Mouse (Mus musculus) spleen, postnatal 0 days (tissue): Measurements from ENCODE around the gene Ccdc51. TPM values are rescaled to one million over a fixed set of nuclear protein-coding genes. Genes with fewer than 3 reads are reported as not detected.

Experiments used
- polyA plus RNA-seq: library from polyadenylated mRNA; unstranded; fragments of >200 nt; fragmentation: Nextera tagmentation; extraction: Ambion mirVana; gene quantifications from 2 replicates; pipeline ENCODE4 v1.2.1, GENCODE M21; 2015

Ccdc51 gene
- polyA plus RNA-seq = 10.7 and 11.2 TPM in 2 replicates

GRCm38 (mm10) chr9:109082124-109082800, at the start of gene Ccdc51, which contains the start of gene Tma7:
Gene Ccdc51 (plus strand): TSS chr9:109082493.
Gene Tma7 (minus strand): TSS chr9:109082587.

DNA sequence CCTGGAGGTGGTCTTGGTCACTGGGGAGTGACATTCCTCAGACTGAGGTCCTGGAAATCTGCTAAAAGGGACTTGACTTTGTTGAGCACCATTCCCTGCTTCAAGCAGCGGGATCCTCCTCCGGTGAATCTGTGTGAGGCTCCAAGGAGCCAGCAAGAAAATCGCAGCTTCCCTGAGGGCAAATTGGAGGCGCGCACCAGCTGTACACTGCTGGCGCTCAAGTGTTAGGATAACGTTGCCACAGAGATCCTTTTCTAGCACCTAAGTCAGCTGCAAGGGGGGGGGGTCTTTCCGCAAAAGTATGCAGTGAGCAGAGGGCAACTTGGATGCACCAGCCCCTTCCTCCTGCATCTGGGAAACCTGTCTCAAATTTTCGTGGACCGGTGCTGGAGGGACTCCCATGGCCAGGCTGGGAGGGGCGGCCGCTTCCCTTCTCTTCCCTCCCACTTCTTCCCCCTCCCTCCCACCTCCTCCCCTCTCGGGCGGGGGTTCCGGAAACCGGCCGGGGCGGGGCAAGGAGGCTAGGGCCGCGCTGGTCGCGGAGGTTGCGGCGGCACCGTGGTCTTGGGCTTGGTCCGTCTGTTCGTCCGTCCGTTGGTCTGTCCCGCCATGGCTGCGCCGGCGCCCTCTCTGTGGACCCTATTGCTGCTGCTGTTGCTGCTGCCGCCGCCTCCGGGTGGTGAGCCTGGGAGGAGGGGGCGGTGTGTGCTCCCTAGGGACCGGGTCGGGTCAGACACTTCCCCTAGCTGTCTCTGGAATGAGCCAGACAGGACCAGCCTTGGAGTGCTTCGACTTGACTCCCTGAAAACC, 44.0 kb upstream of the Ccdc51 start, which contains the start of gene Shisa5:
Shisa5 (plus strand) TSS at position 480 of the 810 bp plus-strand sequence.

GRCm38 (mm10) chr9:109059136-109059903, 23.0 kb upstream of the Ccdc51 start, which contains the start of gene Trex1:
Gene Trex1 (minus strand): TSS chr9:109059734.

GRCm38 (mm10) chr9:109073661-109074573, 8.4 kb upstream of the Ccdc51 start, which contains the start of gene Atrip:
Gene Atrip (minus strand): TSS chr9:109074124.

DNA sequence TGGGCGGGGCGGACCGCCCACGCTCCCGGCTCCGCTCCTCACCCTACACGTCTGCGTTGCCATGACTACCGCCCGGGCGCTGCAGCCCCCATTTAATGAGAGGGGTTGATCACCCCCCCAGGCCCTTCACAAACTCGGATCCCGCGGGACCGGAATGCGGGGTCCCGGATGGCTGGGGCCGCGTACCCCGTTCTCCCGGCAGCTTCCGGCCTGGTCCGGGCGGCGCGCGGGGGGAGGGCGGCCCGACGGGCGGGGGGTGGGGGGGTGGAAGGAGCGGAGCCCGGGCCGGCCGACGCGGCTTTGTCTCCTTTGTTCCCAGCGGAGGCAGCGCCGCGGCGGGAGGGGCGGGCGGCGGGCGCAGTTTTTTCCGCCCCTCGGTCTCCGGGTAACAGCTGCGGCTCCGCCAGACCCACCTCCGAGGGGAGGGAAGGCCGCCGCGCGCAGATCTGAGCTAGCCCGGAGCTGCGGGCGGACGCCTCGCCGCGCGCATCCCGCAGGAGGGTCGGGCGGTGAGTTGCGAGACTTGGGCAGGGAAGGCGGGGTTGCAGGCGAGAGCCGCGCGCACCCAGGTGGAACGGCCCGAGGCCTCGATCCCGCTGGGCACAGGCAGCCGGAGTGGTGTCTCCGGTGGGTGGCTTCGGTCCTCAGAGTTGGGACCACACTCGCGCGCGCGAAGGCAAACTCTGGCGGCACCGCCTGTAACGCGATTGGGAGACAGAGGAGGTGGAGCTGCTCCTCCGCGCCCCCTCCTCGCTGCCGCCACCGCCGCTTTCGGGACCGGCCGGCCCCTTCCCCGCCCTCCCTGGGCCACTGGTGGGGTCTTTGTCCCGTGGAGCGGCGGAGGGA, 13.1 kb downstream of the Ccdc51 start, which contains the start of gene Plxnb1:
Plxnb1 (plus strand) TSS at position 253 of the 846 bp plus-strand sequence.

Other genes starting within 250 kb of the Ccdc51 start
- gene Slc26a6, start 229.2 kb upstream of the Ccdc51 start, polyA plus RNA-seq = 1.9 and 4.6 TPM in 2 replicates
- not detected in 2 replicates for gene Tmem89, start 167.9 kb upstream of the Ccdc51 start, polyA plus RNA-seq
- 318 TPM in 2 replicates for gene Uqcrc1, start 145.9 kb upstream of the Ccdc51 start, polyA plus RNA-seq
- 10.7 and 13.9 TPM in 2 replicates for gene Col7a1, start 128.9 kb upstream of the Ccdc51 start, polyA plus RNA-seq
- gene Ucn2, start 96.5 kb upstream of the Ccdc51 start, polyA plus RNA-seq = 0.51 and 0.61 TPM in 2 replicates
- 13.6 and 15.3 TPM in 2 replicates for gene Pfkfb4, start 90.7 kb upstream of the Ccdc51 start, polyA plus RNA-seq
- 64.2 and 86.5 TPM in 2 replicates for gene Shisa5, start 43.9 kb upstream of the Ccdc51 start, polyA plus RNA-seq
- gene Trex1, start 22.8 kb upstream of the Ccdc51 start, polyA plus RNA-seq = 17.5 and 25.8 TPM in 2 replicates
- 11.9 and 14.8 TPM in 2 replicates for gene Atrip, start 8.4 kb upstream of the Ccdc51 start, polyA plus RNA-seq
- gene Tma7, start 94 bp downstream of the Ccdc51 start, polyA plus RNA-seq = 450 and 492 TPM in 2 replicates
- 0.88 and 1.3 TPM in 2 replicates for gene Plxnb1, start 12.9 kb downstream of the Ccdc51 start, polyA plus RNA-seq
- not detected in 2 replicates for gene Fbxw21, start 79.5 kb downstream of the Ccdc51 start, polyA plus RNA-seq
- gene Fbxw13, start 113.5 kb downstream of the Ccdc51 start, polyA plus RNA-seq = 0.10 TPM in 1 of 2 replicates, not detected in the other
- not detected in 2 replicates for gene Fbxw20, start 152.3 kb downstream of the Ccdc51 start, polyA plus RNA-seq
- gene Fbxw14, start 205.2 kb downstream of the Ccdc51 start, polyA plus RNA-seq = not detected in 2 replicates